Mouse (Mus musculus) intestine, embryonic 16.5 days (tissue): Measurements from ENCODE around the gene Polrmt. TPM values are rescaled to one million over a fixed set of nuclear protein-coding genes. Genes with fewer than 3 reads are reported as not detected.

ENCODE experiments used
- ATAC-seq: fragments of 200-750 bp; cut with Nextera tagmentation; 2 replicates; pipeline ENCODE4 v1.8.0; 2017; ENCODE audit warnings: moderate TSS enrichment, moderate library complexity
- H3K27ac ChIP-seq: fragments of 300-500 bp; sonication (generic); 2 replicates; pipeline ENCODE4 v1.5.1; 2014; ENCODE audit warnings: mild to moderate bottlenecking, low read length
- H3K27me3 ChIP-seq: fragments of 300-500 bp; sonication (generic); replicated peaks from 2 replicates; pipeline ENCODE4 v1.6.1; 2014; ENCODE audit warnings: low read length, control low read depth, mixed read lengths; ENCODE audit not compliant: control insufficient read depth, insufficient read depth
- H3K36me3 ChIP-seq: fragments of 300-500 bp; sonication (generic); 2 replicates; pipeline ENCODE4 v1.6.1; 2014; ENCODE audit warnings: low read length, control low read depth; ENCODE audit not compliant: control insufficient read depth, insufficient read depth
- H3K4me1 ChIP-seq: fragments of 300-500 bp; sonication (generic); 2 replicates; pipeline ENCODE4 v1.6.1; 2014; ENCODE audit warnings: low read length, control low read depth, mixed read lengths; ENCODE audit not compliant: control insufficient read depth, insufficient read depth
- H3K4me2 ChIP-seq: fragments of 300-500 bp; sonication (generic); 2 replicates; pipeline ENCODE4 v1.6.1; 2014; ENCODE audit warnings: low read depth, low read length, control low read depth
- H3K4me3 ChIP-seq: fragments of 300-500 bp; sonication (generic); 2 replicates; pipeline ENCODE4 v1.5.1; 2014; ENCODE audit warnings: mild to moderate bottlenecking, low read length
- H3K9ac ChIP-seq: fragments of 300-500 bp; sonication (generic); 2 replicates; pipeline ENCODE4 v1.6.1; 2014; ENCODE audit warnings: low read depth, low read length
- H3K9me3 ChIP-seq: fragments of 300-500 bp; sonication (generic); 2 replicates; pipeline ENCODE4 v1.6.1; 2016; ENCODE audit warnings: low read length, control low read depth; ENCODE audit not compliant: control insufficient read depth
- WGBS: fragments of 180-500 bp; shearing (Covaris S2); extraction: QIAGEN DNeasy Blood & Tissue Kit; methylation state at CpG from one replicate; pipeline ENCODE4 v1.1.7; 2014; 5-methylcytosine and 5-hydroxymethylcytosine counted together
- polyA plus RNA-seq: library from polyadenylated mRNA; unstranded; fragments of >200 nt; fragmentation: Nextera tagmentation; extraction: Ambion mirVana; gene quantifications from 2 replicates; pipeline ENCODE4 v1.2.1, GENCODE M21; 2015

Gene Polrmt
- polyA plus RNA-seq: 38.8 and 40.5 TPM in 2 replicates

DNA sequence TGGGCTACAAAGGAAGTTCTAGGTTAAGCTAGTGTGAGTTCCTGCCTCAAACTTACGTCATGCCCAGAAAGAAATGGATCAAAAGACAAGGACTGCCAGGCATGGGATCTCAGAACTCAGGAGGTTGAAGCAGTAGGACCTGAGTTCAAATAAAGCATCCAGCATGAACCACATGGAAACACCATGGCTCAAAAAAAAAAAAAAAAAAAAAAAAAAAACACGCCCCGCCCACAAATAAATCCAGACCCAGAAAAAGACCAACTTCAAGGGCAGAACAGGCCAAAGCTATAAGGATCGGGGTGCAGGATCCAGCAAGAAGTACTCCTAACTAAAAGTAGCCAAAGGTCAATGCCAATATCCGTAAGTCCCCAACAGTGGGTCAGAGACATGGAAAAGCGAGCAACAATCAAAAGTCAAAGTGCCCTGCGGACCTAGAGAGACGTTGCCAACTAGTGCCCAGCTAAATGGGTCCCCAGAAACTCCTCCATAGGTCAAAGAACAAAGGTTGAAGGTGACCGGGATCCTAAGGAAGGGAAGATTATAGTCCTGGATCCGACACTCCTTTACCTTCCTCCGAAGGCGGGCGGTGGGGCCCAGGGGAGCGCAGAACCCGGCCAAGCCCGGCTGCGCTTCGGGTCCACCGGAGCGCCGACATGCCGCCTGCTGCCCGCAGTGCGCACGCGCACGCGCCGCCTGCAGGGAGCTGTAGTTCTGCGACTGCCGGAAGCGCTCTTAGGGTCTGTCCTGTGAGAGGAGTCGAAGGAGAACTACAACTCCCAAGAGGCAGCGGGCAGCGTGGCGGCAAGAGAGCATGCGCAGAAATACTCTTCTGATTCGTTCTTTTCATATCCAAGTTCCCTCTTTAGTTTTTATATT, at the start of gene Polrmt:
Gene Polrmt (minus strand): TSS at position 684 of the 876 bp plus-strand sequence.
- peak within 1 kb of the TSS; percentile 69 for H3K4me3 ChIP-seq
- WGBS: 2% methylated on average over 37 of the region's 38 CpGs
- H3K9me3 ChIP-seq: no peaks in the 10 kb centered on the region
- peaks cover 27% of the 10 kb centered on the region for H3K36me3 ChIP-seq
- H3K27me3 ChIP-seq: no peaks in the 10 kb centered on the region
- H3K4me1 ChIP-seq: peaks cover 10% of the 10 kb centered on the region
- peak within 1 kb of the TSS; percentile 75 for H3K9ac ChIP-seq
- H3K27ac ChIP-seq: peak within 1 kb of the TSS; percentile 33; the same call in 1 of the 2 replicates
- peak; percentile 98 for ATAC-seq
- peak within 1 kb of the TSS; percentile 63 for H3K4me2 ChIP-seq

DNA sequence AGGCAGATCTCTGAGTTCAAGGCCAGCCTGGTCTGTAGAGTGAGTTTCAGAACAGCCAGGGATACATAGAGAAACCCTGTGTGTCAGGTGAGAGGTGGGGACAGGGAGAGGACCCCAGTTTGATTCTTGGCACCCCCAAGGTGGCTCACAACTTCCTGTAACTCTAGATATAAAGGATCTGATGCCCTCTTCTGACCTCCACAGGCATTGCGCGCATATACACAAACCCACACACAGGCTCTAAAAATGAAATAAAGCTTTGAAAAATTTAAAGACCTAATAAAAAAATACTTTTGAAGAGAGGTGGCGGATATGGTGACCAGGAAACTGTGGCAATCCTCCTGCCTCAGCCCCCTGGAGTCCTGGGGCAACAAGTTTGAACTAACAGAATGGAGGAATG, 49.5 kb upstream of the Polrmt start:
- Histone ChIP-seq H3K4me2 (no peak overlapping the region), H3K4me3 (no peak overlapping the region), H3K4me1 (peaks cover 22% of the 10 kb centered on the region), H3K9me3 (no peaks in the 10 kb centered on the region; the same call in 1 of the 2 replicates), H3K27ac (no peak overlapping the region), H3K27me3 (no peaks in the 10 kb centered on the region), H3K9ac (no peak overlapping the region), H3K36me3 (no peaks in the 10 kb centered on the region)
- no peak for ATAC-seq
- WGBS: 96% methylated on average over 3 of the region's 3 CpGs

DNA sequence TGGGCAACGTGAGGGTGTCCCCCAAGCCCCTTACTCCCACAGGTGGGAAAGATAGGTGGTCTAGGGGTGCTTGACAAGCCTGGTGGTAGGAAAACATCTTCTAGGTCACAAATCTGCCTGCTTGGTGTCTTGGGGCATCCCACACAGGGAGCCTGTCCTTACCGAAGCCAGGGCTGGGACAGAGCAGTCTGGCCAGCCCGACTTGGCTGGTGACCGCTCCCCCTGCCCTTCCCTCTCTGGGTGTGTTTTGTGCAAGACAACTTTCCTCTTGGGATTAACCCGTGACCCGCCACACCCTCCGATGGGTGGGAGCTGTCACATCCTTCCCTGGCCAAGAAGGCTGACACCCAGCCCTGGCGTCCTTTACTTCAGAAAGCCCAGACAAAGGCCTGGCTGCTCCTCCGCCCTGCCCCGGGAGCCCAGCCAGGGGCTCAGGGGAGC, 48.1 kb upstream of the Polrmt start:
- H3K4me1 ChIP-seq: peaks cover 22% of the 10 kb centered on the region
- no peaks in the 10 kb centered on the region; the same call in 1 of the 2 replicates for H3K9me3 ChIP-seq
- ATAC-seq: peak; percentile 34
- peak overlapping the region; percentile 89 for H3K4me3 ChIP-seq
- H3K27me3 ChIP-seq: no peaks in the 10 kb centered on the region
- no peaks in the 10 kb centered on the region for H3K36me3 ChIP-seq
- peak overlapping the region; percentile 94 for H3K4me2 ChIP-seq
- H3K9ac ChIP-seq: peak overlapping the region; percentile 93
- WGBS: 13% methylated on average over 10 of the region's 10 CpGs
- H3K27ac ChIP-seq: peak overlapping the region; percentile 74

DNA sequence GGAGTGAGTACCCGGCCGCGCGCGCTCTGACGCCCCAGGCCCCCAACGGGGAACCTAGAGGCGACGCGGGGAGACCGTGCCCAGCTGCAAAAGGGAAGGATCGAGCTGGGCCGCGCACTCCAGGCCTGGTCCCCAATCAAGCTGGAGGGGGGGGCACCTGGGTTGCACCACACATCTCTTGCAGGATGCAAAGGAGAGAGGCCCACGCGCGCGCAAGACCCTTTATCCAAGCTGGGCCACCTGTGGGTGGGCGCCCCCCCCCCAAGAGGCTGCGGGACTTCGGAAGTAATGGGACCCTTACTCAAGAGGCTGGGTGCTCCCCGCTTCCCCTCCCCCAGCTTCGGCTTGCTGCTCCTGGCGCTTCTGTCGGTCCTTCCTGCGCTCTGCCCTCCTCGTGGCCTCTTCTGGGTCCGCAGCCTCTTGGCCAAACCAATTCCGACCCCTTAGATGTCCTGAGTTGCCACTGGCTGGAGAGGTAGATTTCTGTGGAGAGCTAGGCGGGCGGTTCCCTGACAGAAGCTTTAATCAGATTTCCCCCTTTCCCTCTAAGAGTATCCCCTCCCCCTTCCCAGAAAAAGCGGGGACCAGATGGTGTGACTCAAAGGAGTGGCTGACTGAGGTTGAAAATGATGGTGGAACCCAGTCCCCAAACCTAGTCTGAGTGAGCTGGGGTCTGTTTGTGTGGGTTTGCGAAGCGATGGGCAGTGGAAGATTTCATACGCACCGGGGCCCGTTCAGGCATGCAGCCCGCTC, 47.5 kb upstream of the Polrmt start:
- no peaks in the 10 kb centered on the region for H3K36me3 ChIP-seq

DNA sequence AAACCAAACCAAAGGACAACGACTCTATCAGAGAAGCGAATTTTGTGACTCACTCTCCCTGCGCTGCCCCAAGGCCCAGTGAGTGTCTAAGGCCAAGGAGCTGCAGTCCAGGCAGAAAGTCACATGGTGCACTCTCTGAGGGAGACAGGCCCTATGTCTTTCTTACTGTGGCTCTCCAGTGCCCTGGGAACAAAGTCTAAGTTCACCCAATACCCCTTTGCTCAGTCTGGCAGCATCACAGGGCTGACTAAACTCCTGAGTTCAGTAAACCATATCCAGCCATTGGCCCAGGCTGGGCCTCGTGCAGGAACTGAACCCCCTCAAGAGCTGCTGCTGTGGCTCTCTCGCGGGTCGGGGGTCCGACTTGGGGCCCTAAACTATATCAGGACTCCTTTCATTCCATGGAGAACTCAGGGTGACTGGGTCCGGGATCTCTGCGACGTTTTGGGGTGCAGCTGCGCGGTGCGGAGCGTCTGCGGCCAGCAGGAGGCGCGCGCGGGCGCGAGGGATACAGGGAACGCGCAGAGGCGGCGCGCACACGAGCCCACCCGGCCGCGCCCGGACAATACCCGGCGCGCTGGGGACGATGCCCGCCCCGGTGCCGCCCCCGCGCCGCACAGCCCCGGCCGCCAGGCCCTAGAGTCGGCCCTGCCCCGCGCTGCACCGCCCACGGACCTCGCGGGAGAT, 46.8 kb upstream of the Polrmt start, which contains the start of gene Palm:
Gene Palm (plus strand): TSS at position 522 of the 687 bp plus-strand sequence.
- 6% methylated on average over 51 of the region's 51 CpGs for WGBS
- peak; percentile 62 for ATAC-seq

More for the DNA sequence above, 47.5 kb upstream of the Polrmt start:
- WGBS: 3% methylated on average over 38 of the region's 38 CpGs
- peaks cover 22% of the 10 kb centered on the region for H3K4me1 ChIP-seq
- H3K9me3 ChIP-seq: no peaks in the 10 kb centered on the region; the same call in 1 of the 2 replicates
- H3K9ac ChIP-seq: peak overlapping the region; percentile 93
- H3K4me2 ChIP-seq: peak overlapping the region; percentile 94
- H3K27ac ChIP-seq: peak overlapping the region; percentile 74
- no peaks in the 10 kb centered on the region for H3K27me3 ChIP-seq
- peak; percentile 4 for ATAC-seq
- peak overlapping the region; percentile 89 for H3K4me3 ChIP-seq

DNA sequence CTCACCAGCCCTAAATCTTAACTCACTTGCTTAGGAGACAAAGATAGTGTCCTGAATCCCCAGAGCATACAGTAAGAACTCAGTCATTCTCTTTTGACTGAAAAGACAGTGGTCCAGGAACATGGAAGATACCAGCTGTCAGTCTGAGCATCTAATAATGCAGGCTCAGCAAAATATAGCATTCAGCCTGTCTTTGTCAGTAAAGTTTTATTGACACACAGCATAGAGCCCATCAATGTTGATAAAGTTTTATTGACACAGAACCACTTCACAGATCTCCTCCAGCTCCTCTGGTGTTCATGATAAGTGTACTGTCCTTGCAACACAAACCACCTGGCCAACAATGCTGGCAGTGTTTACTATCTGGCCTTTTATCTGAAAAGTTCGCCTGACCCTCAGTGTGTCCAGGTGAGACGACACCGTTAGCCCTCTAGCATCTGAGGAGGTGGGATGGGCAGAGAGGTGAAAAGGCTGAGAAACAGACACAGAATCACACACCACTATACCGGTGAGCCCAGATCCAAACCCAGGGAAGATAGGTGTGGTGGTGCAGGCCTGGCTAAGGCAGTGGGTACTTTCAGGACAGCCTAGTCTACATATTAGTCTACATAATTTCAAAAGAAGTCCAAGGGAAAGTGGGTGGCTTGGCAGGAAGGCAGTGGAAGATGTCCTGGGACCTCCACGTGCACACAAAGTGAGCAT, 46.1 kb upstream of the Polrmt start:
- Histone ChIP-seq H3K9ac (no peak overlapping the region), H3K4me2 (no peak overlapping the region), H3K27ac (no peak overlapping the region), H3K4me1 (peaks cover 22% of the 10 kb centered on the region), H3K27me3 (no peaks in the 10 kb centered on the region), H3K9me3 (no peaks in the 10 kb centered on the region; the same call in 1 of the 2 replicates), H3K4me3 (no peak overlapping the region), H3K36me3 (no peaks in the 10 kb centered on the region)
- no peak for ATAC-seq
- WGBS: 81% methylated on average over 5 of the region's 5 CpGs

More for the DNA sequence above, 46.8 kb upstream of the Polrmt start, which contains the start of gene Palm:
- H3K27ac ChIP-seq: peak within 1 kb of the TSS; percentile 74
- H3K4me3 ChIP-seq: peak within 1 kb of the TSS; percentile 89
- peaks cover 22% of the 10 kb centered on the region for H3K4me1 ChIP-seq
- no peaks in the 10 kb centered on the region; the same call in 1 of the 2 replicates for H3K9me3 ChIP-seq
- H3K36me3 ChIP-seq: no peaks in the 10 kb centered on the region
- H3K4me2 ChIP-seq: peak within 1 kb of the TSS; percentile 94
- peak within 1 kb of the TSS; percentile 93 for H3K9ac ChIP-seq
- H3K27me3 ChIP-seq: no peaks in the 10 kb centered on the region

DNA sequence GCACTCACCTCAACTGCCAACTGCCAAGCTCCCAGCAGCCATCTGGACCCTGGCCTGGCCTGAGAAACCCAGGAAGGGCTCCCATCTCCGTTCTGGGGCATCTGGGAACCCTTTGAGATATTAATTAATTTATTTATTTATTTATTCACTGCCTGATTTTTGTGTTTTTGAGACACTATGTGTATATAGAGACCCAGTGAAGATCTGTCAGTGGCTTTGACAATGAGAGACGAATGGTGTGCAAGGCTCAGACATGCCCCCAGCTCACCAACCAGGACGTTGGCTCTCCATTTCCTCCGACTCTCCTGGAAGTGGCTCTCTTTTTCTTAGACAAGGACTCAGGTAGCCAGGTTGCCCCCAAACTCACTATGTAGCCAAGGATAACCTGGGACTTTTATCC, 44.5 kb upstream of the Polrmt start, which contains the start of gene Prss57:
Gene Prss57 (minus strand): TSS at position 101 of the 400 bp plus-strand sequence.
- ATAC-seq: no peak
- Histone ChIP-seq H3K4me3 (no peak within 1 kb of the TSS), H3K4me1 (peaks cover 18% of the 10 kb centered on the region), H3K27ac (no peak within 1 kb of the TSS), H3K36me3 (no peaks in the 10 kb centered on the region), H3K4me2 (no peak within 1 kb of the TSS), H3K27me3 (no peaks in the 10 kb centered on the region), H3K9ac (no peak within 1 kb of the TSS), H3K9me3 (no peaks in the 10 kb centered on the region; the same call in 1 of the 2 replicates)
- WGBS: 88% methylated on average over 4 of the region's 4 CpGs

DNA sequence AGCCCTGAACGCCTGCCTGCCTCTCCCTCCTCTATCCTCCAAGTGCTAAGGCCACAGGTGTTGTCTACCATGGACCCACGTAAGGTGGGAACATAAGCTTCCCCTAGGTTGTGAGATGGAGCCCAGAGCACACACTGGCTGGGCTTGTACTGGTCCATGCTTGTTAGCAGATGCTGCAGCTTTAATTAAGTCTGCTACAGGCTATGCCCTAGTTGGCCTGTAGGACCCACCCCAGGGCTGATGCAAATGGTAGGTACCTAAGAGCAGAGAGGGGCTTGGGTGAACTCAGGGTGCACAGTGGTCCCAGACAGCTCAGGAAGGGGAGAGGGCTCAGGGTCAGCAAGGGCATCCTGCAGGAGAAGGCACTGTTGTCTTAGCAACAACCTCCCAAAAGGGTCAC, 43.2 kb upstream of the Polrmt start:
- 55% methylated on average over 2 of the region's 2 CpGs for WGBS
- no peaks in the 10 kb centered on the region; the same call in 1 of the 2 replicates for H3K27me3 ChIP-seq
- no peak for ATAC-seq

More for the DNA sequence above, 43.2 kb upstream of the Polrmt start:
- Histone ChIP-seq H3K9me3 (no peaks in the 10 kb centered on the region), H3K27ac (no peak overlapping the region), H3K36me3 (no peaks in the 10 kb centered on the region), H3K9ac (no peak overlapping the region), H3K4me2 (no peak overlapping the region), H3K4me1 (peaks cover 12% of the 10 kb centered on the region), H3K4me3 (no peak overlapping the region)
